18 mouse cellular contexts compared by ENCODE assay signal in the genomic region with DNA sequence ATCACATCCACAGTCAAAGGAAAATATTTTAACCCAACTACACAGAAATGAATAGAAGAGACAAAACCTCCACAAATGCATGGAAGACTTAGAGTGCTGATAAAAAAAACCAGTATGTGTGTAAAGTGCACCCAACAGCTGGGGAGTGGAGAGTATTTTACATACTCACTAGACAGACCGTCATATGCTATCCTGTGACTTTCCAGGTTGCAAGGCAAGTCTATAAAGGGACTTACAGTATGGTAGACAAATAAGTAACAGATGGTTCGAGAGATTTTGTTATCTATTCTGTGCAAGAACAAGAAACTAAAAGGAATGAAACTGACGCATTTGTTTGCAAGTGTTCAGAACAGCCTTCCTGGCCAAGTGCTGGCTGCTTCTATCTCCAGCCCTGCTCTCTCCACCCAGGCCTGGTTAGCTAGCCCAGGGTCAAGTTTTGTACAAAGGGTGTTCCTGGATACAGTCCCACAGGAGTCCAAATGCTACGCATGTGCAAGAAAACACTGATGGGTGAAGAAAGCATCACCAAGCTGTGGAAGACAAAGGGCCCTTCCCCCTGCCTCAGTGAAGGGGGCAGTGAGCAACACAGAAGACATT.
DNase-seq lines count a peak whose midpoint lies in the region; ATAC-seq lines count a peak whose summit lies in the region.
"Had no signal": no experiment of that assay in that cellular context is flagged by ENCODE, and none has a peak within 500 bp of the region (broad histone marks: within the 10 kb centered on the region; RNA-seq: fewer than 3 reads in every experiment).

No protein-coding gene starts in this region.

- no peak for DNase-seq in frontal cortex, postnatal 14 days (ENCODE audit: low spot score in 2 of 2)
- DNase-seq in heart, postnatal 25 days (ENCODE audit: low spot score) = peak; percentile 1
- DNase-seq in heart, postnatal 36 days = no peak
- peak; percentile 38 for DNase-seq in c-Kit-positive CD71-positive TER-119-negative erythroid progenitor cells, embryonic 14.5 days (ENCODE audit: low read depth)
- no peak for DNase-seq in thymus, postnatal 10 days (ENCODE audit: low spot score in 2 of 2)
- DNase-seq in left cerebral cortex, adult 11 months (ENCODE audit: low spot score) = no peak
- DNase-seq: adrenal gland, postnatal 25 days; cerebellum, adult 2 months; cerebellum, postnatal 25 days; embryo, embryonic 11 days; gastrocnemius, adult 2 months; kidney, adult 11 months; kidney, postnatal 36 days; lung, embryonic 14.5 days; thymus, postnatal 25 days had no signal

- ATAC-seq in frontal cortex, adult (ENCODE audit: low TSS enrichment) = peak; percentile 62
- peak; percentile 39; the same call in 1 of the 2 replicates for ATAC-seq in megakaryocyte progenitor cell, adult 5-6 weeks (replicated peaks; ENCODE audit: poor library complexity)
- ATAC-seq: midbrain, embryonic 15.5 days had no signal

- intact Hi-C loops in heart, postnatal 25 days (cut with DNase I) = no loop called here
- intact Hi-C loops in heart, postnatal 36 days (cut with DNase I) = loop anchor here (5.0 kb wide), 1 partner anchor 44 kb away; no protein-coding TSS in a partner anchor

Comparison
In these comparisons a context has a peak if more than half of its experiments do, and no peak if none do; other contexts are left out.
1. DNase-seq: peak in heart, postnatal 25 days (single experiment) and c-Kit-positive CD71-positive TER-119-negative erythroid progenitor cells, embryonic 14.5 days (single experiment); none in frontal cortex, postnatal 14 days (0 of 2), heart, postnatal 36 days (0 of 2), thymus, postnatal 10 days (0 of 2) and left cerebral cortex, adult 11 months (single experiment).